Mouse (Mus musculus) MN1 (cell line): Measurements from ENCODE around the gene Creg2.
"Not testable (repeated sequence)": the region's sequence is repeated elsewhere in the genome, so short reads cannot be mapped to it uniquely, and the experiment has no call there.

ENCODE experiments used
- DNase-seq: peaks from one replicate; pipeline ENCODE4 v3.0.0-alpha.2; 2016; ENCODE audit warnings: low spot score

Gene Creg2

DNA sequence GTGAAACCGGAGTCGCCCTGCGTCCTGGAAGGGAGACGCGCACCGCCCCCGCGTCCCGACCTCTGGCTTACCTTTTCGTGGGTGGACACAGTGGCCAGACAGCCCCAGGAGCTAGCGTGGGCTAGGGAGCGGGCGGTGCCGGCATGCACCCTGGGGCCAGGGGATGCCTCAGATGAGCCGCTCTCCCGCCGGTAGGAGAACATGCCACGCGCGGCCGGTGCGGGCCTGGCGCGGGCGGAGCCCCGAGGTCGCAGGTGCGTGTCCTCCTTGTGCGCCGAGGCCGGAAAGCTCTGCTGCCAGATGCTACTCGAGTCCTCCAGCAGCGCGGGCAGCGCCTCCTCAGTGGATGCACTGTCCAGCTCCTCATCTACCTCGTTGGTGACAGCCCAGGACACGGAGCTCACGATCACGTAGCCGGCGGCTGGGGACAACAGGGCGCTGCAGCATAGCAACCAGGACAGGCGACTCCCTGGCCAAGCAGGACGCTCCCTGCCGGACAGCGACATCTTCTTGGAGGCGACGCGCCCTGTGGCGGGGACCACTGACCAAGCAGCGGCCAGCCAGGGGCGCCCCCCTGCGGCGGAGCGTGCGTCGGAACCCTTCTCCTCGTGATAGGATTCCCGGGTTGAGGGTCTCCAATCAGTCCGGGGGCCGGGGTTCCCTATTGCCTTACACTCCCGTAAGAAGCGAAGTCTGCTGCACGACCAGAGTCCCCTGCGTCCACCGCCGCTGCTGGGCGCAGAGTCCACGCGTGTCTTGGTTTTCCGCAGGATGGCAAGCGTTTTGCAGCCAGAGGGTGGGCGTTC, 636 bp downstream of the Creg2 start:
- DNase-seq = no peak

DNA sequence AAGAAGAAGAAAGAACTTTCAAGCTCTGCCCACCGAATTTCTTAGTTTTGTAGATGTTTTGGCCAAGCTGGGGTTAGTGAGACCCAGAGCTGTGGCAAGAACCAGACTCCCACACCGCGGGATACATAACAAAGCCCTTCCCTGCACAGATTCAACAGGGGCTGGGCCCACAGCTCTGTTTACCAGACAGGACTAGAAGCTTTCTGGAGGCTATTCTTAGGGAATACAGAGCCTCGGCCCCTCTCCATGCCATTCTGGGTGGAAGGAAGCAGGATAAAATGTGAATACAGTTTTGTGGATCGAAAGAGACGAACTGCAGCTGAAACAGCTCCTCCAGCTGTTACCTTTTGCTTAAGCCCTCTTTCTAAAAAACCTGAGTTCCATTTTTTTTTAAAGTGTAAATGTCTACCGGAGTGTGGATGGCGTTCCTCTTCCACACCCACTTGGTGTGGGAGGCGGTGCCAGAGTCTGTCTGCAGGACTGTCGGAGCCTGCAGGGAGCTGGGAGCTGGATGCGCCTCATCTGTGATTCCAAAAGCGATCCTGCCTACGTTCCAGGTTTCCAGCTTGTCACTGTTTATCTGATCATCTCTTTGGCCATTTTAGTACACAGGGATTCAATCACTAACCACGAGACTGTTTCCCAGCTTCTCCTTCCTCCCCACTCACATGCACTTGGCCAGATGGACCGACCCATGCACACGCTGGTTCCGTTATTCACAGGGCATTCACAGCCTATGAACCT, 1.4 kb downstream of the Creg2 start:
- no peak for DNase-seq

DNA sequence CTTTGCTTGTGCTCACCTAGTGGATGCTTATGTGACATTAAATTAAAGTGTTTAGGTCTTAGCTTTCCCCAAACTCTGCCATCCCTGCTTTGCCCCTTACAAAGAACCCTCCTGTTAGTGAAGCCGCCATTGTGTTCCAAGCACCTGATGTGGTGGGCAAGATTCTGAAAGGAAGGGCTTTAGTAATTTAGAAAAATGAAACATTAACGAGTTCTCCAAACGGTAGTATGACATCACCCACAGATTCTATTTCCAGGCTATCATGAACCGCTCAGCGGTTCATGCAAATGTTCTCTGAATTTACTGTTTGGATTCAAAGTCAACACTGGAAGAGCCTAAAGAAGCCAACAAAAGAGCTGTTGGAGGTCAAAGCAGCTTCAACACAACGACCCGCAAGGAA, 2.7 kb downstream of the Creg2 start:
- no peak for DNase-seq

DNA sequence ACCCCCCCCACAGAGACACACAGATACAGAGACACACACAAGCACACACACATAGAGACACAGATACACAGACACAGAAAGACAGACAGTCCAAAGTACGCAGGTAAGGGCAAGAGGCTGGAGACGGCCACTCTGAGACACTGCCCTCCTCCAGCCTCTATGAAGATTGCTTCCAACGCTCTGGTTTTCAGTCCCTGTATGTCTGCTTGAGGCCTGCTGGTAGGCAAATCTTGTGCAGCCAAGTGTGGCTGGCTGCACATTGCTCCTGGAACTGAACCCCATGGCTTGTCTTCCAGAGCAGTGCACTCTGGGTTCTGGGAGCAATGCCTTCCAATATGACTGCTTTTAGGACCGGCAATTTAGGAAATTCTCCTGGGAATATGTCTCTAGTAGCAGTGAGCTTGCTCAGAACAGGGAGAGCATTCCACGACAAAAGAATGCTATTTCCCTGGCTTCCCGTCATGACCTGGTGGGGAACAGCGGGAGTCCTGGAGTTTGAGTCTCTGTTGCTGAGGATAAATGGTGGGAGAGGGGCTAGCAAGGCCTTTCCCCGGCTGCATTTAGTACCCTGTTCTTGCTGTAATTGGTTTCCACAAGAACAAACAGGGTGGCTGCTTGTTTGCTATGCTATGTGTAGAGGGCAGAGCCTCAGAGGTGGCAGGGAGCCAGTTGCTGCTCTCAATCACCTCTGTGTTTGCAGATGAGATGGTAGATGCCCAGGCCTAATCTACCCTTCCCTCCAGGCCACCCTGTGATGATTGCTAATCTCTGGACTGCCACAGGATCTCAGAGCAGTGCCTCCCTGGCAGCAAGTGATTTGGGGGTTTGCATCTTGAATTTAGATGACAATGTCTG, 5.1 kb downstream of the Creg2 start:
- peak; percentile 72 for DNase-seq

DNA sequence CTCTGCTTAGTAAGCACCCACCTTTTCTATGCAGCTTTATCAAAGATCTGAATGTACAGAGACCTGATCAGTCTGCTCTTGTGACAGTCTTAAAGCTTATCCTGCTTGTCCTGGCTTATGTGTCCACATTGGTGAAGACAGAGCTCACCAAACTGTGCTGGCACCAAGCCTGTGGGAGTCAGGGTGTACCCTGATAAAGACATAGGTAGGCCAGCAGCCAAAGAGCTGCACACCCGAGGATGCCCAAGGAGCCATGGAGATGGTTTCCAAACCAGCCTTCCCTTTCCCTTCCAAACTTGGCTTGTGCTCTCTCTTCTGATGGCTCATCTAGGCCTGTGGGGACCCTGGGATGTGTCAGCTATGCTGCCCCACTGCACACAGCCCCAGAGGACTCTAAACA, 6.9 kb downstream of the Creg2 start:
- no peak for DNase-seq

DNA sequence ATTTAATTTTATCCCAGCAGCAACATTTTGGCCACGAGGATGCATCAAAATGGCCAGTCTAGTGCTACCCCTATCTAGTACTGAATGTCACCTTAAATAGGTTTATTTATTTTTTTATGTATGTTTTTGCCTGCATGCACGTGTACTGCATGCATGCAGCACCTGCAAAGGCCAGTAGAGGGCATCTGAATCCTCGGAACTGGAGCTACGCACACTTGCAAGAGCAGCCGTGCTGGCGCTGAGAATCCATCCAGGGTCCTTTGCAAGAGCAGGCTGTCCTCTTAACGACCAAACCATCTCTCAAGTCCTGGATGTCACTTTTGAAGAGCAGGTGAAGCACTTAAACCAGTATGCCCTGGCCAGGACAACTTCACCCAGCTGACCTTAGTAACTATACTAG, 9.6 kb downstream of the Creg2 start:
- no peak for DNase-seq

DNA sequence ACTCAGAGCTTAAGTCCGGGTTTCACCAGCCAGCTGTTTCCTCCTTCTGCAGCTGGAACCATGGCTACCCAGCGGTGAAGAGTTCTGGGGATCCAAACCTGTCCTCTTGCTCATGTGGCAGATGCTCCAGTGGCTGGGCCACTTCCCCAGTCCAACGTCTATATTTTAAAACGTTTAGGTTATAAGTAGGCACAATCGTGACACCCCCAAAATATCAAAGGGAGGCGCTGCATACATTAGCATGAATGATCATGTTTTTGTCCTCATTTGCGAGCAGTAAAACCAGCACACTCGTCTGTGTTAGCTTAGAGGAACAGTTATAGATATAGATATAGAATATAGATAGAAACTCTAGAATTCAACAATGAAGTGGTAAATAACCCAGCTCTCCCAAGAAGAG, 14.1 kb downstream of the Creg2 start:
- DNase-seq = no peak

DNA sequence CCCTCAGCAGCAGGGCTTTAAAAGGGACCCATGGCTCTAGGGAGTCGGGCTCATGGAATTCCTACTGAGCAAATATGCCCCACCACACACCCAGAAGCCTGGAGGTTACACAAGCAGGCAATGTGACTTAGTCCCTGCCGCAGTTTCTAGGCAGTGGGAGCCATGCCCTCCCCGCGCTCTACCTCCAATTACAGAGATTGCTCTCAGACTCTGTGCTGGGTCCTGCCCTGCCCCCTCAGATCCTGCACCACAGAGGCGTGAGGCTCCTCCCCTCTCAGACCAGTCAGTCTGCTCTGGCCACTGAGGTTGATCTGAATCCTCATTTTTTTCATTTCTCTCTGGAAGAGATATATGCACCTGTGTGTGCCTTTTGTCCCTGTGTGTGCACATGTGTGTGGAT, 14.6 kb downstream of the Creg2 start:
- DNase-seq = no peak

DNA sequence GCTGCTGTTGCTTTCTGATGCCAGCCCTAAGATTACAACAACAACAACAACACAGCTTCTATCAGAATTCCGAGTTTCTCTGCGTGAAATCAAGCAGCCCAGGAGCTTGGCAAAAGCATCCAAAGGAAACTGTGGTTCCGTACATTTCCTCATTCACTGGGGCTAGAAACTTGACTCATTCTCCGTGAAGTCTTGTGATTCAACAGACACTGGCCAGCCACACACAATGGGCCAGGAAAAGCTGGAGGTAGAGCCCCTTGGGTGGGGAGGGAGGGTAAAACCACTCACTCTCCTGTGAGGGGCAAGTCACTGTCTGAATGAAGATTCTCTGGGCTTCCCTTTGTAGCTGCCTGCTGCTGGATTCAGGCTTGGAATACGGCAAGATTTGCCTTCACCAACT, 15.1 kb downstream of the Creg2 start:
- no peak for DNase-seq

DNA sequence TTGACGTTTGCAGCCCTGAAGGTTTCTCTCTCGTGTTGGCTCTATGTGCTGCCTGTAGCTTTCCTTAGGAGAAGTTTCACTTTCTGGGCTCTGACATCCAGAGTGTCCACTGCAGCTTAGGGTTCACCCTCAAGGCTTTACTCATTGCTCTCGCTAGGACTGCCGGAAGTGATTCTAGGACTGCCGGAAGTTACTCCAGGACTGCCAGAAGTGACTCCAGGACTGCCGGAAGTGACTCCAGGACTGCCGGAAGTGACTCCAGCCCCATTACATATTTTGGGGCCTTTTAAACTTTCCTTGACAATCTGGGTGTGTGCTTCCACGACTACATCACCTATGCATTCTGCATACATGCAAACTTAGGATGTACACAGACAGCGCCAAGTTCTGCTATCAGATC, 22.7 kb downstream of the Creg2 start:
- DNase-seq = no peak

DNA sequence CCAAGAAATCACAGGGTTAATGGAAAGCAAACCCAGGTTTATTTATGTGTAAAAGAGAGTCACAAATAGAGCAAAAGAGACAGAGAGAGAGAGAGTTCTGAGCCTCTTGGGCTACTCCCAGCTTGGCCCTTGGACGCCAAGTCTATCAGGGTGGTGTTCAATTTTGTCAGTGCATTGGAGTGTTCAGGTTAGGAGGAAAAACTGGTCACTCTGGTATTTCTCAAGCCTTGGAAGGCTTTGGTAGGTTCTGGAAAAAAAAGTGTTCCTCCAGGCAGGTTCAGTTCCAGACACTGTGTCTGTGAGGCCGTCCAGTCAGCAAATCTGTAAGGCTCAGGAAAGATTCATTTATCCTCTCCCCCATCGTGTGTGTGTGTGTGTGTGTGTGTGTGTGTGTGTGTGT, 25.8 kb downstream of the Creg2 start:
- DNase-seq = no peak

DNA sequence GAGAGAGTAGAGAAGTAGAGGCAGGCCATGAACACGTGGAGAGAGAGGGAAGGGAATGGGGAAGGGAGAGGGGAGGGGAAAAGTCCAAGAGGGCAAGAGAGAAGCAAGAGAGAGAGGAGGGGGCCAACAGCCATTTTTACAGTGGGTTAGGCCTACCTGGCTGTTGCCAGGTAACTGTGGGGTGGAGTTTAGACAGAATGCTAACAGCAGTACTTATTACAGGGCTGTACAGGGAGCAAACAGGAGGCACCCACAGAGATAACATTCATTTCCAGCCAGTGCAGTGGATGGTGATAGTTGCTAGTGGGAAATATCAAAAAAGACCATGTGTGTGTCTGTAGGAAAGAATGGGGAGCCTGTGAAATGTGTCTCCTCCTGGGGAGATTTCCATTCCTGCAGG, 27.5 kb downstream of the Creg2 start:
- DNase-seq = no peak

DNA sequence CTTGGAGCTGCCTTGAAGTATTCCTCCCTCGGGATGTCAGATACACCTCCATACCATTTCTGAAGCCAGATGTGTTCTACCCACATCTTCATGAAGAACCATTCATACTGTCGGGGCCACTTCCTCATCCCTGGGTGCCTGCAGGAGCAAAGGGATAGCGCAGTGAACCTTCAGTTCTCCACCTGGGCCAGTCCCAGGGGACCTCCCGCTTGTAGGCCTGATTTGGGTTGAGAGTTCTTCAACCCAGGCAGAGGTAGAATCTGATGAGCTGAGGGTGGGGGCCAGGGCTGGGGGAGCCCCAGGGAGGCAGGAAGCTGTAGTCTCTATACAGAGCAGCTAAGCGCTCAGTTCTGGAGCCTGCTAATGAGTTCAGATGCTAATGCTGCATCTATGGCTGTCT, 28.2 kb downstream of the Creg2 start:
- no peak for DNase-seq

DNA sequence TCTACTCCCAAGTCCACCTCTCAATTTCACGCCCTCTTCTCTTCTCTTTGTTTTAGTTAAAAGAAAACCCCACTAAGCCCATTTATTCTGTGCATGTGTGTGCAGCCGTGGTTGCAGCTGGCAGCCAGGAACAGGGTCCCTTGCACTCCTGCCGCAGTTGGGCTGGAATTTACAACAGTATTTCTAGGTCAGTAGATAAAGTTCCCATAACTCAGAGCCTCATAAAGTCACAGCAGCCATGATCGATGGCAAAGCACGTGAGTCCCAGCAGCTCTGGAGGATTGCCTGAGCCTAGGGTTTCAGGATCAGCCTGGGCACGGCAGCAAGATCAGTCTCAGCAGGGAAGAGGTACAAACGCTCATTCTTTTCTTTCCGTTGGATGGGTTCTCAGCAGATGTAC, 32.8 kb downstream of the Creg2 start:
- DNase-seq = no peak

DNA sequence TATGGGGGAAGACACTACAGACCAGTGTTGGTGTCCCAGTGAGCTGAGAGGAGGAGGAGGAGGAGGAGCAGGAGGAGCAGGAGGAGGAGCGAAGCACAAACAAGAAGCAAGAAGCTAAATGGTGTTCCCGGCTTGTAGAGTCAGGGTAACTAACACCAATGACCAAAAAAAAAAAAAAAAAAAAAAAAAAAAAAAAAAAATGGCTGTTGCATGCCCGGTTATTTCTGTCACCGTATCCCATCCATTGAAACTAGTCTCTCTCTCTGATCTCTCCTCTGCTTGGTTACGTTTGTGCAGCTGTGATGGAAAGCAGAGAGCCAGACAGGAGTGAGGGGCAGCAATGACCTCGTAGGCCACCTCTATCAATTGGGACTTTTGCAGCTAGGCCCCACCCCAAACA, 35.7 kb downstream of the Creg2 start:
- no peak for DNase-seq

DNA sequence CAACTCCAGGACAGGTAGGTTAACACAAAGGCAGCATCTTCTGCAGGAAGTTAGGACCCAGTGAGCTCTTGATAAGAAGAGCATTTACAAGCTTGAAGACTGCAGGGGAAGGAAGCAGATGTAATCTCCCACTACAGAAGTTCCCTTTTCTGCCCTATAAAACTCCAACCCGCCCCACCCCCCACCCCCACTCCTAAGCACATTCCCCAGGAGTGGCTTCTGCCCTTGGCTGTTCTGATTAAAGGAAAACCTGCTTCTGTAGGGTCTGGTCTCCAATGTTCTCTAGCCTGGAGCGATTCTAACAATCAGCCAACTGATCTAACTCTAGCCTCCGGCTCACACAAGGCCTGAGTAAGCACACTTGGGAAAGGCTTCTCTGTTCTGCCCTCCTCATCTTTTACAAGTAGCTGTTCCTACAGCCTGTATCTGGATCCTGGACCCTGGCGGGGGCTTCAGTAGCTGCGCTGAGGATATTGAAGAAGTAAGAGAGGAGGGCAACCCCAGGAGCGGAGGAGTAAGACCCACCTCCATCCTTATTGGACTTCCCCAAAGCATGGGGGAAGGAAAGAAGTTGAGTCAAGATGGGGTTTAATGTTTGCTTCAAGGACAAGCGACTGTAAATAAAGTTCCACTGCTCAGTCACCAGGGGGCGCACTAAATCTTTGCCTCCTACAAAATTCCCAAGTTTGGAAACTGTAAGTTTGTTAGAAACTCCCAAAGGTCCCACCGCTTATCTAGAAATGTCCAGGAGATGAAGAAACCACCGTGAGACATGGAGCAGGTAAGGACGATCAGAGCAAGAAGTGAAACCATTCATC, 36.6 kb downstream of the Creg2 start:
- peak; percentile 68 for DNase-seq

DNA sequence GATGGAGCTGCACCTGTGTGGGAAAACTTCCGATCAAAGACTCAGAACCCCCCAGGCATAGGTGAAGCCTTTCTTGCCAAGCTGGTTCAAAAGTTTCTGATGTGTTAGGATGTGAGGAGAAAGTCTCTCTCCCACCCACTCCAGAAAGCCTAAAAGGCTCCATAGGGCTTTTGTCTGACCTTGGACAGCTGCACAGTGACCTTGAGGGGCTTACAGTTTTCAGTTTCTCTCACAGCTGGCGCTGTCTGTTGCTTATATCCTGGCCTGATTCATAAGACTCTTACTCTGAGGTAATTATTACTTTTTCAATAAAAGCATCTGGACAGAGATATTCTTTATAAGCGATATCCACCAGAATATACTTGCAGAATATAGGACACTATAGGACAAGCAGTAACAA, 38.2 kb downstream of the Creg2 start:
- no peak for DNase-seq

DNA sequence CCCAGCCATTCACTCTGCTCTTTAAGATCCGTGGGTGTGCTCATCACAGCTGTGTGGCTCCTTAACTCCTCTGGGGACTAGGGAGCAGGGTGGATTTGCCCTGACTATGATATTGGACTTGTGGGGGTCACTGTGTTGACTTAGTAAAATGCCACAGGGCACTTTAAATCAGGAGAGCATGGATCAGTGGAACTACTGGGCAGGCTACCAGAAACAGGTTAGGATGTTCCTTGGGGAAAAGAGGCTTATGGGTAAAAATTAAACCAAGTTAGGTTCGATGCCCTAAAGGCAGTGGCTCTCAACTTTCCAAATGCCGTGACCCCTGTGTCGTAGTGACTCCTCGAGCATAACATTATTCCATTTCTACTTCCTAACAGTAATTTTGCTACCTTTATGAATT, 38.8 kb downstream of the Creg2 start:
- no peak for DNase-seq

DNA sequence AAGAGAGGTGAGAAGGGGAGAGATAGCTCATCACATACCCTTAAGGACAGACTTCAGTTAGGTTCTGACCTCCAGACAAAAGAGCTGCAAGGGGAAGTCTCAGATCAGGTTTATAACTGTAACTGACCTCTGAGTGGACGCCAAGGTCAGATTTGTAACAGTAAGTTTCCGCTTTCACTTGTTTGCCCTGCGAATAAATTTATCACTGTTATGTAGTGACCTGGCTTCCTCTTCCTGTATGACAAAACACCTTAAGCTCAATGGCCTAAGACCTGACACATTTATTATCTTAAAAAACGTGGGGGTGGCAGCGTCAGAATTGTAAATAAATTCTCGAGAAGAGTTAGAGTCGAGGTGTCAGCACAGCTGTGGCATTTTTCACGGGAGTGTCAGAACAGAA, 42.7 kb downstream of the Creg2 start:
- DNase-seq = no peak

DNA sequence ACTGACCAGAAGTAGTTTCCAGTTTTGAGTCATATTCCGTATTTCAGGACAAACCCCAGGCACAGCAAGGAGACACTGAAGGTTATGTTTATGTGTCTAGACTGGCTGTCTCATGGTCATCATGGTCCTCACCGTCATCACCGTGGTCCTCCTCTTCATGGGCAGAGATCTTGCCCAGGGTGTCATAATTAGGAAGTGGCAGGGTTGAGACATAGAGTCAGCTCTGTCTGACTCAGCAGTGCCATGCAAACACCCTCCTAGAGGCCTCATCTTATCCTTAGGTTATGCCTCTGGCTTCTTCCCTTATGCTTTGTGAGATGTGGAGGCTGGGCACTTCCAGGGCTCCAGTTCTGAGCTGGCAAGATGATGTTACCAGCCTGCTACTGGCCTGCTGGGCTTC, 48.8 kb downstream of the Creg2 start:
- DNase-seq = no peak

DNA sequence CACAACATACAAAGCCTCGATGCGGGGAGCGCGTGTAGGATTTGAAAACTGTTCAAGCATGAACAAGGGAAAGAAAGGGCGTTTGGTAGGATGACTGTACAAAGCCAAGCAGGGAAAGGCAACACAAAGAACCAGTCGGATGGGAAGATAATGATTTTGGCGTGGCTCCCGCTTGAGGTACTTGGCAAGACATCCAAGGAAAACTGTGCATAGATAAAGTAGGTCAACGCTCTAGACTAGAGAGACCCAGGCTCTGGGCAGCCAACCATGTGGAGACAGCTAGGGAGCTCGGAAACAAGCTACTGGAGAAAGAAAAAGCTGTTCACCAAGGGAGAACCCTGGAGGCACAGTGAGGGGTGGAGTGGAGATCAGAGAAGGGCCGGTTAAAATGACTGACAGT, 52.5 kb downstream of the Creg2 start:
- DNase-seq = peak; percentile 68

DNA sequence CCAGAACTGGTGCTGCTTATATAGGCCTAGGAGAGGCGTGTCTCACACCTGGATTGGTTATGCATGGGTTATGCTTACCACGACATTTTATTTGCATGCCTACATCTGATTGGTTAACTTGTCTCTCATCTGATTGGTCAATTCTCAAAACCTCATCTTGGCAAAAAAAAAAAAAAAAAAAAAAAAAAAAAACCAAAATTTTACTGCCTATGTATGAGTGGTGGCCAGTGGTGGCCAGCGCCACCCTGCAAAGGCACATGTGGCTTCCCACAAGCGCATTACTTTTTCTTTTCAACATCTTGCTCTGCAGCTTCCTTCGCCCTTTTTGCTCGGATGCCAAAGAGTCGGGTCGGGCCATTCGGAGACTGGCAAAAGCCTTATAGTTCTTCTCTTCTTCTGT, 54.1 kb downstream of the Creg2 start:
- not testable (repeated sequence) for DNase-seq
